Mouse (Mus musculus): ENCODE measurements around the gene Metap1.
"Not testable (repeated sequence)": the region's sequence is repeated elsewhere in the genome, so short reads cannot be mapped to it uniquely, and the experiment has no call there.

The Metap1 gene

GRCm38 (mm10) chr3:138494565-138494964 is 5.2 kb upstream of the Metap1 start:
- Histone ChIP-seq H3K4me3 (replicated peaks; ENCODE audit: low read length) (no peak overlapping the region), H3K27me3 (ENCODE audit: insufficient read depth, low read length) (peaks cover 4% of the 10 kb centered on the region; the same call in 1 of the 2 replicates), H3K9me3 (ENCODE audit: low read length) (peaks cover 21% of the 10 kb centered on the region; the same call in 1 of the 2 replicates), H3K4me1 (replicated peaks; ENCODE audit: low read depth, low read length) (peaks cover 4% of the 10 kb centered on the region; the same call in 1 of the 2 replicates), H3K36me3 (ENCODE audit: insufficient read depth, low read length) (no peaks in the 10 kb centered on the region)
- TF ChIP-seq POU5F1 (IDR thresholded peaks at IDR 0.05; ENCODE audit: borderline replicate concordance, low read length) = no peak
- no peak for TF ChIP-seq NANOG (IDR thresholded peaks at IDR 0.05; ENCODE audit: borderline replicate concordance, low read length)
- no peak for TF ChIP-seq CTCF (conservative IDR thresholded peaks at IDR 0.05; ENCODE audit: low read length)

- Histone ChIP-seq H3K4me3 (replicated peaks; ENCODE audit: low read length) (no peak overlapping the region), H3K9me3 (ENCODE audit: low read length) (peaks cover 21% of the 10 kb centered on the region; the same call in 1 of the 2 replicates), H3K27me3 (ENCODE audit: insufficient read depth, low read length) (peaks cover 4% of the 10 kb centered on the region; the same call in 1 of the 2 replicates), H3K4me1 (replicated peaks; ENCODE audit: low read depth, low read length) (peaks cover 4% of the 10 kb centered on the region; the same call in 1 of the 2 replicates), H3K36me3 (ENCODE audit: insufficient read depth, low read length) (no peaks in the 10 kb centered on the region)
- TF ChIP-seq NANOG (IDR thresholded peaks at IDR 0.05; ENCODE audit: borderline replicate concordance, low read length) = no peak
- no peak for TF ChIP-seq POU5F1 (IDR thresholded peaks at IDR 0.05; ENCODE audit: borderline replicate concordance, low read length)
- no peak for TF ChIP-seq CTCF (conservative IDR thresholded peaks at IDR 0.05; ENCODE audit: low read length)
Measured at GRCm38 (mm10) chr3:138493668-138494067, 4.4 kb upstream of the Metap1 start.

GRCm38 (mm10) chr3:138490034-138490337 is 671 bp upstream of the Metap1 start:
- peaks cover 18% of the 10 kb centered on the region for H3K36me3 ChIP-seq (ENCODE audit: insufficient read depth, low read length)
- H3K27me3 ChIP-seq (ENCODE audit: insufficient read depth, low read length) = peaks cover 2% of the 10 kb centered on the region; the same call in 1 of the 2 replicates
- H3K4me3 ChIP-seq (replicated peaks; ENCODE audit: low read length) = peak overlapping the region; percentile 80
- TF ChIP-seq NANOG (IDR thresholded peaks at IDR 0.05; ENCODE audit: borderline replicate concordance, low read length) (no peak), POU5F1 (IDR thresholded peaks at IDR 0.05; ENCODE audit: borderline replicate concordance, low read length) (no peak), CTCF (conservative IDR thresholded peaks at IDR 0.05; ENCODE audit: low read length) (no peak)
- H3K4me1 ChIP-seq (replicated peaks; ENCODE audit: low read depth, low read length) = peaks cover 29% of the 10 kb centered on the region
- H3K9me3 ChIP-seq (ENCODE audit: low read length) = peaks cover 5% of the 10 kb centered on the region; the same call in 1 of the 2 replicates

GRCm38 (mm10) chr3:138488584-138489326 is 560 bp downstream of the Metap1 start:
- Histone ChIP-seq H3K9me3 (ENCODE audit: low read length) (peaks cover 5% of the 10 kb centered on the region; the same call in 1 of the 2 replicates), H3K4me3 (replicated peaks; ENCODE audit: low read length) (peak overlapping the region; percentile 91), H3K4me1 (replicated peaks; ENCODE audit: low read depth, low read length) (peaks cover 34% of the 10 kb centered on the region), H3K27me3 (ENCODE audit: insufficient read depth, low read length) (no peaks in the 10 kb centered on the region), H3K36me3 (ENCODE audit: insufficient read depth, low read length) (peaks cover 30% of the 10 kb centered on the region)
- TF ChIP-seq NANOG (IDR thresholded peaks at IDR 0.05; ENCODE audit: borderline replicate concordance, low read length) (no peak), POU5F1 (IDR thresholded peaks at IDR 0.05; ENCODE audit: borderline replicate concordance, low read length) (no peak), CTCF (conservative IDR thresholded peaks at IDR 0.05; ENCODE audit: low read length) (no peak)

- peaks cover 77% of the 10 kb centered on the region for H3K36me3 ChIP-seq (ENCODE audit: insufficient read depth, low read length)
- H3K4me1 ChIP-seq (replicated peaks; ENCODE audit: low read depth, low read length) = peaks cover 42% of the 10 kb centered on the region
- no peak for TF ChIP-seq POU5F1 (IDR thresholded peaks at IDR 0.05; ENCODE audit: borderline replicate concordance, low read length)
- TF ChIP-seq NANOG (IDR thresholded peaks at IDR 0.05; ENCODE audit: borderline replicate concordance, low read length) = no peak
- no peak for TF ChIP-seq CTCF (conservative IDR thresholded peaks at IDR 0.05; ENCODE audit: low read length)
- no peak overlapping the region for H3K4me3 ChIP-seq (replicated peaks; ENCODE audit: low read length)
- no peaks in the 10 kb centered on the region for H3K27me3 ChIP-seq (ENCODE audit: insufficient read depth, low read length)
- no peaks in the 10 kb centered on the region for H3K9me3 ChIP-seq (ENCODE audit: low read length)
Measured at GRCm38 (mm10) chr3:138483240-138483639, 6.1 kb downstream of the Metap1 start.

- H3K4me3 ChIP-seq (replicated peaks; ENCODE audit: low read length) = no peak overlapping the region
- TF ChIP-seq POU5F1 (IDR thresholded peaks at IDR 0.05; ENCODE audit: borderline replicate concordance, low read length) = no peak
- TF ChIP-seq NANOG (IDR thresholded peaks at IDR 0.05; ENCODE audit: borderline replicate concordance, low read length) = no peak
- no peak; the same call in 1 of the 2 replicates for TF ChIP-seq CTCF (conservative IDR thresholded peaks at IDR 0.05; ENCODE audit: low read length)
- H3K4me1 ChIP-seq (replicated peaks; ENCODE audit: low read depth, low read length) = peaks cover 30% of the 10 kb centered on the region
- peaks cover 75% of the 10 kb centered on the region for H3K36me3 ChIP-seq (ENCODE audit: insufficient read depth, low read length)
- no peaks in the 10 kb centered on the region for H3K9me3 ChIP-seq (ENCODE audit: low read length)
- H3K27me3 ChIP-seq (ENCODE audit: insufficient read depth, low read length) = no peaks in the 10 kb centered on the region
Measured at GRCm38 (mm10) chr3:138481526-138482284, 7.6 kb downstream of the Metap1 start.

- peaks cover 18% of the 10 kb centered on the region for H3K4me1 ChIP-seq (replicated peaks; ENCODE audit: low read depth, low read length)
- no peak overlapping the region for H3K4me3 ChIP-seq (replicated peaks; ENCODE audit: low read length)
- no peaks in the 10 kb centered on the region for H3K27me3 ChIP-seq (ENCODE audit: insufficient read depth, low read length)
- H3K36me3 ChIP-seq (ENCODE audit: insufficient read depth, low read length) = peaks cover 71% of the 10 kb centered on the region
- TF ChIP-seq NANOG (IDR thresholded peaks at IDR 0.05; ENCODE audit: borderline replicate concordance, low read length) = no peak
- TF ChIP-seq CTCF (conservative IDR thresholded peaks at IDR 0.05; ENCODE audit: low read length) = no peak
- TF ChIP-seq POU5F1 (IDR thresholded peaks at IDR 0.05; ENCODE audit: borderline replicate concordance, low read length) = no peak
- no peaks in the 10 kb centered on the region for H3K9me3 ChIP-seq (ENCODE audit: low read length)
Measured at GRCm38 (mm10) chr3:138479489-138479888, 9.8 kb downstream of the Metap1 start.

GRCm38 (mm10) chr3:138471066-138471465 is 18.2 kb downstream of the Metap1 start:
- H3K9me3 ChIP-seq (ENCODE audit: low read length) = no peaks in the 10 kb centered on the region
- H3K4me3 ChIP-seq (replicated peaks; ENCODE audit: low read length) = no peak overlapping the region
- no peaks in the 10 kb centered on the region for H3K27me3 ChIP-seq (ENCODE audit: insufficient read depth, low read length)
- peaks cover 87% of the 10 kb centered on the region for H3K36me3 ChIP-seq (ENCODE audit: insufficient read depth, low read length)
- no peak for TF ChIP-seq NANOG (IDR thresholded peaks at IDR 0.05; ENCODE audit: borderline replicate concordance, low read length)
- TF ChIP-seq CTCF (conservative IDR thresholded peaks at IDR 0.05; ENCODE audit: low read length) = no peak
- TF ChIP-seq POU5F1 (IDR thresholded peaks at IDR 0.05; ENCODE audit: borderline replicate concordance, low read length) = no peak
- no peaks in the 10 kb centered on the region for H3K4me1 ChIP-seq (replicated peaks; ENCODE audit: low read depth, low read length)

- not testable (repeated sequence) for H3K27me3 ChIP-seq (ENCODE audit: insufficient read depth, low read length)
- H3K36me3 ChIP-seq (ENCODE audit: insufficient read depth, low read length) = peaks cover 96% of the 10 kb centered on the region
Measured at GRCm38 (mm10) chr3:138466656-138467055, 22.7 kb downstream of the Metap1 start.

More at GRCm38 (mm10) chr3:138466656-138467055, 22.7 kb downstream of the Metap1 start:
- H3K4me3 ChIP-seq (replicated peaks; ENCODE audit: low read length); H3K9me3 ChIP-seq (ENCODE audit: low read length); H3K4me1 ChIP-seq (replicated peaks; ENCODE audit: low read depth, low read length): not testable (repeated sequence)

Data from E14TG2a.4 (cell line).